Mouse (Mus musculus) lung, adult 2 months (tissue): ENCODE data around the gene Grin3a. TPM values are rescaled to one million over a fixed set of nuclear protein-coding genes. Genes with fewer than 3 reads are reported as not detected.
"Not testable (repeated sequence)": the region's sequence is repeated elsewhere in the genome, so short reads cannot be mapped to it uniquely, and the experiment has no call there.

Experiments used
- DNase-seq: peaks from one replicate; pipeline ENCODE4 v3.0.0; 2022
- H3K4me1 ChIP-seq: fragments of 200-500 bp; 2 replicates; pipeline ENCODE4 v1.6.1; 2011; ENCODE audit warnings: low read length; ENCODE audit not compliant: control insufficient read depth, insufficient read depth
- H3K4me3 ChIP-seq: fragments of 200-500 bp; replicated peaks from 2 replicates; pipeline ENCODE3; 2011; ENCODE audit warnings: low read depth, mild to moderate bottlenecking, control low read depth, low read length; ENCODE audit errors: extremely low read depth
- CTCF ChIP-seq: fragments of 200-500 bp; IDR thresholded peaks from 2 replicates; pipeline ENCODE4 v1.5.1; 2011; ENCODE audit warnings: mild to moderate bottlenecking, low read length, control low read depth; ENCODE audit not compliant: insufficient read depth
- POLR2A ChIP-seq: fragments of 200-500 bp; IDR thresholded peaks from 2 replicates; pipeline ENCODE4 v1.6.1; 2011; ENCODE audit warnings: low read depth, mild to moderate bottlenecking, control low read depth, low read length, borderline replicate concordance; ENCODE audit errors: extremely low read depth
- WGBS: fragments of 180-500 bp; shearing (Covaris S2); methylation state at CpG from one replicate; pipeline ENCODE4 v1.1.7; 2018; 5-methylcytosine and 5-hydroxymethylcytosine counted together
- polyA plus RNA-seq: library from polyadenylated mRNA; depleted of rRNA; stranded (reverse); fragments of >200 nt; gene quantifications from 2 replicates; pipeline ENCODE4 v1.2.3, GENCODE M21; 2012; rRNA removed

The Grin3a gene
- polyA plus RNA-seq, 1 experiment: 0.08 TPM

DNA sequence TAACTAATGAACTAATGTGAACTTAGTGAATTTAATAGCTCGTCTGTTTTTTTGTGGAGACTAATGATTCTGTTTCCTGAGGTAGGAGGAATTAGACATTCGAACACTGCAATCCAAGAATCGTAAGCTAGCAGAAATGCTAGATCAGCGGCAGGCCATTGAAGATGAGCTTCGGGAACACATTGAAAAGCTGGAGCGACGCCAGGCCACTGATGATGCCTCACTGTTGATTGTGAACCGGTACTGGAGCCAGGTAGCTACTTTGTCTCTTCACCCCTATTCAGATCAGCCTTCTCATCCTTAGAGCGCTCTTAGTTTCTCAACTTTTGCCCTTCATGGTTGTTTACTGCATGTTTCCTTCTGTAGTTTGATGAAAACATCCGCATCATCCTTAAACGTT, 207.7 kb downstream of the Grin3a start:
- TF ChIP-seq CTCF: no peak
- no peak for TF ChIP-seq POLR2A
- Histone ChIP-seq H3K4me1 (no peaks in the 10 kb centered on the region), H3K4me3 (no peak overlapping the region)
- DNase-seq: no peak
- WGBS: 88% methylated on average over 11 of the region's 11 CpGs

DNA sequence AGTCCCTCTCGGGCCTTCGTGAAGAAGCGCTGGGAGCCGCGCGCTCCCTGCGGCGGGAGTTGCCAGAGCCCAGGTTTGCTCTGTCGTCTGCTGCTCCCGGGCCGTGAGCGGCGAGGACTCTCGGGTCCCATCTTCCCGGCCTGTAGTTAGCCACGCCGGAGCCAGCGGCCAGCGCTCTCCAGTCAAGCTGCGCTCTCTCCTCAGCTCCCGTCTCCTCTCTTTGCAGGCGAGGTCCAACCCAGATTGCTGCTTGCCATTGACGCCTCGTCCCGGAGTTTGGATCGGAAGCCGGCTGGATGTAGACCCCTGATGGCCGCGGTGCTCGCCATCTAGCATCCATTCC, 213.4 kb downstream of the Grin3a start:
- DNase-seq: no peak
- WGBS: under 1% methylated on average over 30 of the region's 30 CpGs
- H3K4me1 ChIP-seq: no peaks in the 10 kb centered on the region
- peak overlapping the region; percentile 94 for H3K4me3 ChIP-seq
- TF ChIP-seq CTCF: no peak
- no peak for TF ChIP-seq POLR2A

DNA sequence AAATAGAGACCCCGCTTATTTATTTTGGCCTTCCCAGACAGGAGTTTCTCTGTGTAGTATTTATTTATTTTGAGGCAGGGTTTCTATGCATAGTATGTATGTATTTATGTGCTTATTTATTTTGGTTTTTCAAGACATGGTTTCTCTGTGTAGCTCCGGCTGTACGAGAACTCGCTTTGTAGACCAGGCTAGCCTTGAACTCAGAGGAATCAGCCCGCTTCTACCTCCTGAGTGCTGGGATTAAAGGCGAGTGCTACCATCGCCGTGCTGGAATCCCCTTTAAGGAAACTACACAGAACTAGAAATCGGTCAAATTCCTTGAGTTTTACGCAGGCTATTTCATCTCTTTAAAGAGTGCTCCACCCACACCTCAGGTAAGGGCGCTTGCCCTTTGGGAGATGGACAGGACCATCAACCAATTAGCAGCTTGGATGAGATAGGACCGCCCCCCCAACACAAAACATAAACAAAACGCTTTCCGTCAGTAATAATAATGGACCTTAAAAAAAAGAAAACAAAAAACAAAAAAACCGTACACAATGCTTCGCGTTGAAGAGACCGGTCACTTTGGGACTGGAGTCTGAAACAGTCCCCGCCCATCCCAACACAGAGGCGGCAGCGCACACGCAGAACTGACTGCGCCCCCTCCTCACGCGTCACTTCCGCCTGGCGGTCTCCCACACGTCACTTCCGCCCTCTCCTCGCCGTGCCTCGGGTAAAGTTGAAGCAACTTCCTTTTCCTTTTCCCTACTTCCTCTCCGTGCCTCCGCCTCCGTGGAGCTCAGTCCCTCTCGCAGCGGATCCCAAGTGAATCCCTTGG, 214.0 kb downstream of the Grin3a start, which contains the start of gene Rnf20:
Gene Rnf20, plus strand, starts transcription at position 688 of the 820 bp plus-strand sequence.
- Histone ChIP-seq H3K4me3 (peak within 1 kb of the TSS; percentile 94), H3K4me1 (no peaks in the 10 kb centered on the region)
- TF ChIP-seq POLR2A (peak; percentile 91; the same call in 1 of the 2 replicates), CTCF (no peak)
- WGBS: 4% methylated on average over 37 of the region's 37 CpGs
- DNase-seq: peak; percentile 95

GRCm38 (mm10) chr4:49628941-49629340, 216.6 kb downstream of the Grin3a start:
- WGBS: 74% methylated on average over 5 of the region's 5 CpGs
- DNase-seq: no peak
- Histone ChIP-seq H3K4me1 (no peaks in the 10 kb centered on the region), H3K4me3 (no peak overlapping the region)
- no peak for TF ChIP-seq CTCF
- TF ChIP-seq POLR2A: no peak

DNA sequence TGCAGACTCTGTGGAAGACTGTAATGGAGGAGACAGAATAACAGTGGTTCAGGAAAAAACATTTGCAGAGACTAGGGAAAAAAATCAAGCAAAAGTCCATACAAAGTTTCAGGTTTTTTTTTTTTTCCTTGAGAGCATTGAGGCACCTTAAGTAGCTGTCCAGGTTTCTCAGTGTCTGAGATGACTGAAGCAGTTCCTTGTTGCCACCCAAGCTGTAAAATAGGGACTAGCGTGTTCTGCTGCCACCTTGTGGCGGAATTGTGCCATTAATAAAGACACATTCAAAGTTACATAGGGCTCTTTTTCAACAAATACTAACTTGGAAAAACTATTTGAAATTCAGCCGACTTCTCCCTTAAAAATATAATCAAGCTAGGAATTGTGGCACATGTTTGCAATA, 218.6 kb downstream of the Grin3a start:
- 0% methylated on average over 3 of the region's 3 CpGs for WGBS
- TF ChIP-seq CTCF: peak; percentile 66
- TF ChIP-seq POLR2A: no peak
- Histone ChIP-seq H3K4me3 (no peak overlapping the region), H3K4me1 (no peaks in the 10 kb centered on the region)
- DNase-seq: peak; percentile 73

GRCm38 (mm10) chr4:49624969-49625368, 220.6 kb downstream of the Grin3a start:
- DNase-seq, H3K4me3 ChIP-seq, H3K4me1 ChIP-seq: not testable (repeated sequence)
- 79% methylated on average over 4 of the region's 4 CpGs for WGBS

GRCm38 (mm10) chr4:49623916-49624315, 221.6 kb downstream of the Grin3a start:
- Histone ChIP-seq H3K4me3 (no peak overlapping the region), H3K4me1 (no peaks in the 10 kb centered on the region)
- no peak for TF ChIP-seq CTCF
- no peak for TF ChIP-seq POLR2A
- WGBS: 73% methylated on average over 4 of the region's 4 CpGs
- no peak for DNase-seq

DNA sequence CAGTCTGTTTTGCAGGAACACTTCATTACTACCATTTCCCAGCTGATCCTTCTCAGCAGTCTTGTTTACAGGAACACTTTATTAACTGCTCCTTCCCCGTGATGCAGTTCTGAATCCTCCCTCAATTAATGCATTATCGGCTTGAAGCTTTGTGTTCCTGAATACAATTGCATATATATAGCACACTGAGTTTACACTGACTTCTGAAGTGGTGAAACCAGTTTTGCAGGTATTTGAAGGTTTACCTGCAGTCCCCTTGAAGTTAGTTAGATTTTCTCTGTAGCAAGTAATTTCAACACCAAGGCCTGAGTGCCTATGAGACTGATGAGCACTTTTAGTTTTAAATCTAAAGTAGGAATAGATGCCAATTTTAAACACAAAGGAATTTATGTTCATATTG, 223.3 kb downstream of the Grin3a start:
- Histone ChIP-seq H3K4me1 (no peaks in the 10 kb centered on the region), H3K4me3 (peak overlapping the region; percentile 38)
- TF ChIP-seq POLR2A (no peak), CTCF (no peak)
- no peak for DNase-seq
- 48% methylated on average over 2 of the region's 2 CpGs for WGBS

- not testable (repeated sequence) for H3K4me1 ChIP-seq, H3K4me3 ChIP-seq, DNase-seq
- 71% methylated on average over 7 of the region's 7 CpGs for WGBS
These were observed 225.7 kb downstream of the Grin3a start for GRCm38 (mm10) chr4:49619861-49620260.

DNA sequence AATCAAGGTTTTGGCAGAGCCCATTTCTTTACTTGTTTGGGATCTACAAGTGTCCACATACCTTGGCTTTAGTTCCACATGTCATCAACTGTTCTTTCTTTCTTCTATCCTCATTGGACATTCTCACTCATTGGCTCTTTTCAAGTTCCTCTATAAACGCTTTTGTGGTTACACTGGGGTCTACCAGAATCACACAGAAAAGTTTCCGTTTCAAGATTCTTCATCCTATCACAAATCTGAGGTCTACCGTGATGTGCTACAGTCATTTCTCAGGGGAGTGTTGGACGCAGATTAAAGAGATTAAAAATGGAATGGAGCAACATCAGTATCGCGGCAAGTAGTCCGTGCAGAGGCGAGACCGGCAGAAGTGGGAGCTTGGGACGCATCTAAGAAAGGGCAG, 228.6 kb downstream of the Grin3a start:
- 75% methylated on average over 10 of the region's 10 CpGs for WGBS
- Histone ChIP-seq H3K4me1 (no peaks in the 10 kb centered on the region), H3K4me3 (no peak overlapping the region)
- no peak for DNase-seq
- TF ChIP-seq POLR2A (no peak), CTCF (no peak)

Other genes starting within 250 kb of the Grin3a start
- gene Tmem246, start 247.9 kb downstream of the Grin3a start, polyA plus RNA-seq: 51.7 and 52.8 TPM in 2 replicates
- gene Rnf20, start 213.7 kb downstream of the Grin3a start, polyA plus RNA-seq: 19.7 and 25.5 TPM in 2 replicates
- 0.03 TPM in 1 of 2 replicates, not detected in the other for gene Ppp3r2, start 163.7 kb downstream of the Grin3a start, polyA plus RNA-seq